Mouse (Mus musculus): ENCODE data around the gene Rrp36. TPM values are rescaled to one million over a fixed set of nuclear protein-coding genes. Genes with fewer than 3 reads are reported as not detected.

The Rrp36 gene
- total and polyA plus RNA-seq, 2 experiments from 2014 or later: 31.1 to 52.1 TPM

DNA sequence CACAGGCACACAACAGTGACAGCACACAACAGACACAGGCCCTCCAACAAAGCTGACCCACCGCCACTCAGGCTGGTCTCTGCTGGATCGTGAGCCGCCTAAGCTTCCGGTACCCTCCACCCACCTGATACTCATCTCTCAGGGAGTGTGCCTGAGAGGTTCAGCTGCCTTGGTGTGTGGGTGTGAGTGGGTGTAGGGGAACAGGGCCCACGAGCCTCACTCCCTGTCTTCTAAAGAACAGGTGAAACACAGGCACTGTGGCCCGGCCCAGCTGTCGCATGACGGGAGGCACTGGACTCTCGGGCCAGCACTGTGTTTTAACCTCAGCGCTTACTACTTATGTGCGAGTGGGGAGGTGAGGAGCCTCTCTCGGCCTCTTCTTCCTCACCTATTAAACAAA is 27.9 kb upstream of the Rrp36 start:
- Histone ChIP-seq H3K4me1 (ENCODE audit: insufficient read depth) (peaks cover 12% of the 10 kb centered on the region), H3K27ac (ENCODE audit: low read depth, low read length) (no peak overlapping the region), H3K36me3 (ENCODE audit: insufficient read depth) (peaks cover 13% of the 10 kb centered on the region), H3K9me3 (ENCODE audit: low read length) (no peaks in the 10 kb centered on the region), H3K27me3 (ENCODE audit: insufficient read depth, low read length) (no peaks in the 10 kb centered on the region), H3K9ac (no peak overlapping the region), H3K4me3 (ENCODE audit: low read depth, low read length) (no peak overlapping the region), H3K4me2 (ENCODE audit: low read depth) (peak overlapping the region; percentile 5; the same call in 1 of the 2 replicates)
- 84% methylated on average over 12 of the region's 12 CpGs for WGBS
- DNase-seq (no peak), ATAC-seq (no peak)
- no peak for TF ChIP-seq CTCF (IDR thresholded peaks at IDR 0.05; ENCODE audit: low read depth)

DNA sequence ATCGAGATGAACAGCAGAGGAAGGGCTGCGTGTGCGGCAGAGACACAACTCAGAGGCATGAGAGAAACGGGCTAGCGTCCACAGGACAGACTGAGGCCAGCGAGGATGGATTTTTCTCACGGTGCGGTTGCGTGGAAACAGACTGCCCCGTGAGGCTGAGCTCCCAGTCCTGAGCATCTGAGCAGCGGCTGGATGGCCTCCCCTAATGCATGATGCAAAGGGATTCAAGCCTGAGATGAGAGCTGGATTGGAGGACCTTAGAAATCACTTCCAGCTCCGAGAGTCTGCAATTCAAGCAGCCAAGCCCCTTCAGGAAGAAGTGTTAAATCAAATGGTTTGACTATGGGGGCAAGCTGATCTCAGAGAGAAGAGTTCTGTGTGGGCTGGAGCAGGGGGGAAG is 27.3 kb upstream of the Rrp36 start:
- 72% methylated on average over 12 of the region's 12 CpGs for WGBS
- no peak overlapping the region for H3K4me3 ChIP-seq (ENCODE audit: low read depth, low read length)
- 0 out of 2 replicates have a peak overlapping the region, but pooled peaks have one; percentile 28 for H3K9ac ChIP-seq
- DNase-seq (no peak), ATAC-seq (no peak)
- no peak overlapping the region for H3K27ac ChIP-seq (ENCODE audit: low read depth, low read length)
- H3K36me3 ChIP-seq (ENCODE audit: insufficient read depth): peaks cover 13% of the 10 kb centered on the region
- TF ChIP-seq CTCF (IDR thresholded peaks at IDR 0.05; ENCODE audit: low read depth): no peak
- no peaks in the 10 kb centered on the region for H3K9me3 ChIP-seq (ENCODE audit: low read length)
- peak overlapping the region; percentile 5; the same call in 1 of the 2 replicates for H3K4me2 ChIP-seq (ENCODE audit: low read depth)
- H3K4me1 ChIP-seq (ENCODE audit: insufficient read depth): peaks cover 12% of the 10 kb centered on the region
- H3K27me3 ChIP-seq (ENCODE audit: insufficient read depth, low read length): no peaks in the 10 kb centered on the region

DNA sequence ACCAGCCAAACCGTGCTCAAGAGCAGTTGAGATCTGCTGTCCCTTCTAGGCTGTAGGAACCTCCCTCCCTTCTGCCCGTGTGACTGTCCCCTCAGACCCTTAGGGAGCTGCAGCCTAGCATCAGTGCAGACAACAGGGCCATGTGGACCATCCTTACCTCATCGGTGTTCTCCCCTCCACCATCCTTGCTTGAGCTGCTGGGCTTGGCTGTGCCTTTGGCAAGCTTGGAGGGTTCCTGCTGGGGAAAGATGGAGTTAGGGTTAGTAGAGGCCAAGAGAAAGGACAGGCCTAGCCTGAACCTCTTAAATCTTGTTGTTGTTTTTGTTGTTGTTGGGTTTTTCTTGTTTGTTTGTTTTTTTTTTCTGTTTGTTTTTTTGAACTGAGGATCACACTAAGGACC is 25.8 kb upstream of the Rrp36 start:
- Histone ChIP-seq H3K27me3 (ENCODE audit: insufficient read depth, low read length) (no peaks in the 10 kb centered on the region), H3K4me1 (ENCODE audit: insufficient read depth) (peaks cover 12% of the 10 kb centered on the region), H3K9ac (no peak overlapping the region), H3K4me2 (ENCODE audit: low read depth) (no peak overlapping the region), H3K27ac (ENCODE audit: low read depth, low read length) (no peak overlapping the region), H3K4me3 (ENCODE audit: low read depth, low read length) (no peak overlapping the region), H3K9me3 (ENCODE audit: low read length) (no peaks in the 10 kb centered on the region), H3K36me3 (ENCODE audit: insufficient read depth) (peaks cover 13% of the 10 kb centered on the region)
- no peak for TF ChIP-seq CTCF (IDR thresholded peaks at IDR 0.05; ENCODE audit: low read depth)
- 99% methylated on average over 3 of the region's 3 CpGs for WGBS
- DNase-seq (no peak), ATAC-seq (no peak)

- Histone ChIP-seq H3K9me3 (ENCODE audit: low read length) (no peaks in the 10 kb centered on the region), H3K9ac (no peak overlapping the region), H3K36me3 (ENCODE audit: insufficient read depth) (peaks cover 13% of the 10 kb centered on the region), H3K4me1 (ENCODE audit: insufficient read depth) (peaks cover 12% of the 10 kb centered on the region), H3K27me3 (ENCODE audit: insufficient read depth, low read length) (no peaks in the 10 kb centered on the region), H3K4me2 (ENCODE audit: low read depth) (no peak overlapping the region), H3K27ac (ENCODE audit: low read depth, low read length) (no peak overlapping the region), H3K4me3 (ENCODE audit: low read depth, low read length) (no peak overlapping the region)
- no peak for ATAC-seq
- TF ChIP-seq CTCF (IDR thresholded peaks at IDR 0.05; ENCODE audit: low read depth): no peak
- no peak for DNase-seq
- 90% methylated on average over 5 of the region's 5 CpGs for WGBS
These were observed 25.1 kb upstream of the Rrp36 start for GRCm38 (mm10) chr17:46699245-46699644.

DNA sequence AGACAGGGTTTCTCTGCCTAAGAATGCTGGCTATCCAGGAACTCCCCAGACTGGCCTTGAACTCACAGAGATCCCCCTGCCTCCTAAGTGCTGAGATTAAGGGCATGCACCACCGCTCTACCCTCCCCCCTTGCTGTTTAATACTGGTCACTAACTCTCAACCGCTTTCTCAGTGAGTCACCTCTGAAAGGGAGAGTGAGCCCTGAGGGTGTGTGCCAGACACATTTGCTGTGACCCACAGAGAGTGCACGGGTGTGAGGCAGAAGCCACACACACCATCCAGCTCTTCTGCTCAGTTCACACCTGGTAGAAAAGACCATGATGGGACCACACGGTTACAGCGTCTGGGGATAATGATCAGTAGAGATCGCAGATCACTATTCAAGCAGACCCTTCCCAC is 24.4 kb upstream of the Rrp36 start:
- H3K36me3 ChIP-seq (ENCODE audit: insufficient read depth): peaks cover 13% of the 10 kb centered on the region
- no peaks in the 10 kb centered on the region for H3K27me3 ChIP-seq (ENCODE audit: insufficient read depth, low read length)
- DNase-seq (no peak), ATAC-seq (no peak)
- no peak for TF ChIP-seq CTCF (IDR thresholded peaks at IDR 0.05; ENCODE audit: low read depth)
- 91% methylated on average over 6 of the region's 6 CpGs for WGBS
- H3K4me1 ChIP-seq (ENCODE audit: insufficient read depth): peaks cover 6% of the 10 kb centered on the region
- no peak overlapping the region for H3K4me2 ChIP-seq (ENCODE audit: low read depth)
- H3K4me3 ChIP-seq (ENCODE audit: low read depth, low read length): no peak overlapping the region
- no peak overlapping the region for H3K27ac ChIP-seq (ENCODE audit: low read depth, low read length)
- no peak overlapping the region for H3K9ac ChIP-seq
- no peaks in the 10 kb centered on the region for H3K9me3 ChIP-seq (ENCODE audit: low read length)

DNA sequence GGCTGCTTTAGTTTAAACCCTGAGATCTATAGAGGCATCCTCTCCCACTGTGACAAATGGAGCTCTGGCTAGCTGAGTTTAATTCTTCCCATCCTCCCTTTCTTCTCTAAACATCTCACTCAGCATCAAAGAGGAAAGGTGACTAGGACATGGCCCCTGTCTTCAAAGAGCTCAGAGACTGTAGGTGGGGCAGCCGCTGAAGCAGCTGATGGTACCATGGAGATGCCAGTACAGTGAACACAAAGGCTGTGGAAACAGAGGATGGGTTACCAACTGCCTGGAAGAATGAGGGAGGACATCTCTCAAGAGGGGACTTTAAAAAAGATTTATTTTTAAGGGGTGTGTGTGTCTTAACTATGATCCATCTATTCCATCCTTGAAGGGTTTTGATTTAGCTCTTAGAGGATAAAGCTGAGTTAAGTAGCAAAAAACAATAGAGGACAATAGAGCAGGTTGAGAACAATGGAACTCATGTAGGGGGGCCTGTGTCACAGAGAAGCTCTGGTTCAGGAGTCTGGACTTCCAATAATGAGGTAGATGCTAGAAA is 20.4 kb upstream of the Rrp36 start:
- ATAC-seq (no peak), DNase-seq (no peak)
- Histone ChIP-seq H3K4me3 (ENCODE audit: low read depth, low read length) (no peak overlapping the region), H3K27ac (ENCODE audit: low read depth, low read length) (no peak overlapping the region), H3K9ac (no peak overlapping the region), H3K4me1 (ENCODE audit: insufficient read depth) (no peaks in the 10 kb centered on the region), H3K27me3 (ENCODE audit: insufficient read depth, low read length) (no peaks in the 10 kb centered on the region), H3K4me2 (ENCODE audit: low read depth) (no peak overlapping the region), H3K36me3 (ENCODE audit: insufficient read depth) (peaks cover 16% of the 10 kb centered on the region), H3K9me3 (ENCODE audit: low read length) (no peaks in the 10 kb centered on the region)
- WGBS: 74% methylated on average over 1 of the region's 1 CpGs
- no peak for TF ChIP-seq CTCF (IDR thresholded peaks at IDR 0.05; ENCODE audit: low read depth)

GRCm38 (mm10) chr17:46691390-46691789 is 17.2 kb upstream of the Rrp36 start:
- ATAC-seq (no peak), DNase-seq (no peak)
- no peak for TF ChIP-seq CTCF (IDR thresholded peaks at IDR 0.05; ENCODE audit: low read depth)
- Histone ChIP-seq H3K4me2 (ENCODE audit: low read depth) (no peak overlapping the region), H3K36me3 (ENCODE audit: insufficient read depth) (peaks cover 14% of the 10 kb centered on the region), H3K27ac (ENCODE audit: low read depth, low read length) (no peak overlapping the region), H3K27me3 (ENCODE audit: insufficient read depth, low read length) (no peaks in the 10 kb centered on the region), H3K9me3 (ENCODE audit: low read length) (no peaks in the 10 kb centered on the region), H3K9ac (no peak overlapping the region), H3K4me1 (ENCODE audit: insufficient read depth) (no peaks in the 10 kb centered on the region), H3K4me3 (ENCODE audit: low read depth, low read length) (no peak overlapping the region)
- WGBS: 97% methylated on average over 2 of the region's 2 CpGs
